Mouse (Mus musculus) large intestine, adult 2 months (tissue): ENCODE data around the gene Safb2. TPM values are rescaled to one million over a fixed set of nuclear protein-coding genes. Genes with fewer than 3 reads are reported as not detected.
A peak's percentile ranks its signal among the peaks of the same experiment; 100 is the strongest.

ENCODE experiments used
- DNase-seq: peaks from one replicate; pipeline ENCODE4 v3.0.0-alpha.2; 2012; ENCODE audit warnings: low read depth, low spot score
- WGBS: fragments of 180-500 bp; shearing (Covaris S2); methylation state at CpG from one replicate; pipeline ENCODE4 v1.1.7; 2018; 5-methylcytosine and 5-hydroxymethylcytosine counted together
- polyA plus RNA-seq: library from polyadenylated mRNA; depleted of rRNA; stranded (reverse); fragments of >200 nt; gene quantifications from 2 replicates; pipeline ENCODE4 v1.2.3, GENCODE M21; 2012

Gene Safb2
- polyA plus RNA-seq, 1 experiment: 72.4 TPM

GRCm38 (mm10) chr17:56611861-56612564 is 27.6 kb upstream of the Safb2 start:
- WGBS: 21% methylated on average over 14 of the region's 14 CpGs
- DNase-seq: no peak

GRCm38 (mm10) chr17:56611323-56611722 is 26.9 kb upstream of the Safb2 start:
- no peak for DNase-seq
- 77% methylated on average over 2 of the region's 2 CpGs for WGBS

DNA sequence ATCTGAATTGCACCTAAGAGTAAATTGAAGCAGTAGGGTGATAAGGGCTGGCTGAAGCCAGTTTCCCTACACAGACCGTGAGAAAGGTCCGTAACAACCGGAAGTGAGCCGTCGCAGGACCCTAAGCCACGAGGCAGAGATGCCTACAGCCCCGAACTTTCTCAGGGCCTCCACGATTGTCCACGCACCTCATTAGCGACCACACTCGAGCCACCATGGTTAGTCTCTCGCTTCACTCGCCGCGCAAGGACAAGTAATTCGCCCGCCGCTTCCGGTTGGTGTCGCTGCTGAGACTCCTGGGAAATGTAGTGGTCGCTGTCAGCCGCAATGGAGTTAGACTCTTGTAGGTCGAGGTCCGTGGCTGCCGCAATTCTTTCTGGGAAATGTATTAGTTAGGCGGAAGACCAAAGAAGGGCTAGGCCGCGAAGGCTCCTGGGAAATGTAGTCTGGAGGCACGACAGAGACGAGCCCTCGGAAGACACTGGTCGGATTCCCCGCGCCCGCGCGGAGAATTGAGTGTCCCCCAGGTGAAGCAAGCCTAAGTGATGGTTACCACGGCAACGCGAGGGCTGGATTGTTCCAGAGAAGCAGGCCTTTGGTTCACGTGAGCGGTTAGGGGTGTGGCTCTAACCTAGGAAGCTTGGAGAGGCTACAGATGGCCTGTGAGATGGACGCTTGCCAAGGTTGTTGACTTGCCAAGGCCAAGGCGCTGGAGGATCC is 25.2 kb upstream of the Safb2 start, which contains the start of gene 2410015M20Rik:
TSS of gene 2410015M20Rik (minus strand) at position 320 of the 720 bp plus-strand sequence.
- under 1% methylated on average over 44 of the region's 44 CpGs for WGBS
- peak; percentile 96 for DNase-seq

DNA sequence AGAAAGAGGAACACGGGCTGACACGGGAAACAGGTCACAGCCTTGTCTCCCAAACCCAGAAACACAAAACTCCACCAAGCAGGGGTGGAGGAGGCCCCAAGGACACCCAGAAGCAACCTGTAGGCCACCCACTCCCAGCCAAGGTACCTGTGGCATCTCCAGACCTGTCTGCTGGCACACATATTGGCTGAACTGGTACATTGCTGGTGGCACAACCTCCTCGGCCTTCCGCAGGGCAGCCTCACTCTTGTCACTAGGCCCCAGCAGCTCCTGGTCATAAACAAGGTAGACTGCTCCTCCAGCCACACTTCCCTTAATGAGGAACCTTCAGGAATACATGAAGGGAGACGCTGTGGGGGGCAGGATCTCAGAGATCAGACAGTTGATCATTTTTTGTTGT is 24.3 kb upstream of the Safb2 start:
- WGBS: 17% methylated on average over 5 of the region's 5 CpGs
- no peak for DNase-seq

GRCm38 (mm10) chr17:56607521-56608062 is 23.2 kb upstream of the Safb2 start:
- DNase-seq: no peak
- WGBS: 67% methylated on average over 3 of the region's 3 CpGs

GRCm38 (mm10) chr17:56605431-56605830 is 21.0 kb upstream of the Safb2 start:
- 84% methylated on average over 9 of the region's 9 CpGs for WGBS
- no peak for DNase-seq

GRCm38 (mm10) chr17:56604422-56604821 is 20.0 kb upstream of the Safb2 start:
- no peak for DNase-seq

DNA sequence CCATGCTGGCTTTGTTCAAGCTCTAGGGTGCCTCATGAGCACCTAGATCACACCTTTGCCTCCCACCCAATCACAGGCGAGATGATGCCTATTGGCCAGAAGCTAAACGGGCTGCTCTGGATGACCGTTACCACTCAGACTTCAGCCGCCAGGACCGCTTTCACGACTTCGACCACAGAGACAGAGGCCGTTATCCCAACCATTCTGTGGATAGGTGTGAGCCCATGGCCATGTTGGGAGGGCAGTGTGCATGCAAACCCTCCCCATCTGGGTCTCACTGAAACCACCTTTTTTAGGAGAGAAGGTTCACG is 19.6 kb upstream of the Safb2 start:
- no peak for DNase-seq
- WGBS: 89% methylated on average over 9 of the region's 9 CpGs

More at GRCm38 (mm10) chr17:56604422-56604821, 20.0 kb upstream of the Safb2 start:
- WGBS: 78% methylated on average over 3 of the region's 3 CpGs

- no peak for DNase-seq
- 96% methylated on average over 28 of the region's 28 CpGs for WGBS
Measured at GRCm38 (mm10) chr17:56603186-56604069, 19.0 kb upstream of the Safb2 start.

- whole genome bisulfite sequencing: 58% methylated on average over 8 of the region's 8 CpGs
- no peak for DNase-seq
Measured at GRCm38 (mm10) chr17:56593527-56594271, 9.3 kb upstream of the Safb2 start.

- DNase-seq: no peak
Measured at GRCm38 (mm10) chr17:56592553-56592952, 8.2 kb upstream of the Safb2 start.

DNA sequence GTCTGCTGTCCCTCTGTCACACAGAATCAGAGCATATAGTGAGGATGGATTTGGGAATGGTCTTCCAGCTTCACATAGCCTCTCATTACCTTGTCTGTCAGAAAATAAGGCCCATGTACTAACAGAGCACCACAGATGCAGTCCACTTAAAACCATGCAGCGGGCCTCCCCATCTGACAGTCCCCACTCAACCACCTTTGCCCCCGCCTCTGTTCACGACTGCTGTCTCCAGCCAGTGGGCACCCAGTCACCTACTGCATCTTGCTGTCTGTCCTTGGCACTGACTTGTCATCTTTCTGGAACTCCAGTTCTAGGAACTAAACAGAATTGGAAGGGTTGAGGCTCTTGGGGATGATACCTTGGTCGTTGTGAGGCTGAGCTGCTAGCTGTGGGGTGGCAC is 4.5 kb upstream of the Safb2 start:
- DNase-seq: no peak
- WGBS: 90% methylated on average over 4 of the region's 4 CpGs

DNA sequence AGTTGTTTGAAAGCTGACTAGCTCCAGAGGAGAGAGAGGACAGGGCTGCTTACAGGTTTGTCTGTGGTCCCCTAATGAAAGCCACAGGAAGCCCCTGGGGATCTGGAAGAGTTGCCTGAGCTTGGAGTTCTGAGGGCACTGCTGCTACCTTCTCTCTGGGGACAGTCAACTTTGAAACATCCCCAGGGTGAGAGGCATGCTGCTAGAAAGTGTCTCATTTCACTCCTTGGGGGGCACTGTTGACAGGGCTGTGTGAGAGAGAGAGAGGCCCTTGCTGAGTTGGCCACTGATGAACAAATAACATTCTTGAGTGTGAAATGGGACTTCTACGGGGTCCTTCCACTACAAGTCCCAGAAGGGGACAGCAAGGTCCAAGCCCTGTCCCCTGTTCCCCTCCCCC is 3.4 kb upstream of the Safb2 start:
- WGBS: 68% methylated on average over 1 of the region's 1 CpGs
- no peak for DNase-seq

DNA sequence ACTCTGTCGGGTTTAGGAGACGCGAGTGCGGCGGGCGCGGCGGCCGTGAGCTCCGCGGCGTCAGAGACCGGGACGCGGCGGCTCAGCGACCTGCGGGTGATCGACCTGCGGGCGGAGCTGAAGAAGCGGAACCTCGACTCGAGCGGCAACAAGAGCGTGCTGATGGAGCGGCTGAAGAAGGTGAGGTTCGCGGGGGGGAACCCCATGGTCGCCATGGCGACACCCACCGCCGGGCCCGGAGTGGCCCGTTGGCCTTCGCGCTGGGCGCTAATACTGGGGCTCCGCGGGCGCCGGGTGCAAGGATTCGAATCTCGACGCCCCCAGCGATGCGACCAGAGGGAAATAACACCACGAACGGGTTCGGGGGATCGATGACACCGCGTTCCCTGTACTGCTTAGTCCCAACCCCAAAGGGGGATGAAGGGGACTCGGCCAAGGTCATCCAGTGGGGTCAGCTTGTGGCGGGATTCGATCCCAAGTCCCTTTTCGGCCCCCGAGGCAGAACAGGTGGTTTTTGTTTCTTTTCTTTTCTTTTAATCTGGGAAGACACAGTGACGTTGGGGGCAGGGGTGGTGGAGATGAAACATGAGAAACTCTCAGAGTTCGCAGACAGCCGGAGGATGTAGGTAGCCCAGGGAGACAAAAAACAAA is 911 bp upstream of the Safb2 start:
- WGBS: under 1% methylated on average over 61 of the region's 61 CpGs

DNA sequence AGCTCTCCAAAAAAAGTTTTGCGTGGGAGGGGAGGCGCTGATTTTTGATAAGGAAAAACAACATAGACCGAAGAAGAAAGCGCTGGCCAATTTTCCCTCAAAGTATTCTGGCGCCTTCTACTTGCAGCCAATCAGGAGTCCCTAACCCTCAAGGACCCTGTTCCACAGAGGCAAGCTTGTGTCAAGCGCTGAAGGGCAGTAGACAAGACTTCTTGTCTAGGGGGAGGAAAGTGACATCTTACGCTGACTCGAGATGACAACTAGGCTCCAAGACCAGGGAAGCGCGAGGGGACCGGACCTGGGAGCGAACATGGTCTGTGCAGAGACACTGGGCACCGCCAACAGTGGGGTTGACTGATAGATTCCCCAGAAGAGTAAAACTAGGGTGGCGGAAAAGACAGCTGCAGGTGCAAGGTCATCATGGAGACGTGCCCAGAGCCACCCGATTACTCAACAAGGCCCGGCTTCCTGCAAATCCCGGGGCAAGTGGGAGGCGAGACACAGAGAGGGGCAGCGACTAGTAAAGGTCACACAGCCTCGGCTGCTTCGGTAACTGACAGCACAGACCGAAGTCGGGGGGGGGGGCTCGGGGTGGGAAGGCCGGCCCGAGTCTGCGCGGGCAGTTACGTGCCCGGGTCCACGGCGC is 651 bp downstream of the Safb2 start:
- DNase-seq: no peak
- WGBS: 1% methylated on average over 30 of the region's 33 CpGs

More for the DNA sequence above, 911 bp upstream of the Safb2 start:
- DNase-seq: no peak

DNA sequence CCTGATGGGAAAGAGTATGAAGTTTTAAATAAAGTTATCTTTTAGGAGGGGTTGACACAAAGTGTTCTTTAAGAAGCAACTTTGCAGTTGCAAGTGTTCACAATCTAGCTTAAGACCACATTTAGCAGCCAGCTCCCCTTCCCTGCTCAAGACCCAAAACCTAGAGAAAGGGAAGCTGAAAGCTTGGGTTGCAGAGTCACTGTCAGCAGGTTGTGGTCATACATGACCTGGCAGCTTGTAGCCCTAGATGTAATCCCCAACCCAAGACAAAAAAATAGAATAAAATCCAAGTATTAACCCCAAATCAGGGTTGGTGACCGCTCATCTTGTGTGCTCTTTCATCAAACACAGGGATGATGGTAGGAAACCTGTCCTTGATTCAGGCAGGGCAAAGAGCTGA is 1.3 kb downstream of the Safb2 start:
- DNase-seq: no peak
- WGBS: 41% methylated on average over 1 of the region's 1 CpGs

DNA sequence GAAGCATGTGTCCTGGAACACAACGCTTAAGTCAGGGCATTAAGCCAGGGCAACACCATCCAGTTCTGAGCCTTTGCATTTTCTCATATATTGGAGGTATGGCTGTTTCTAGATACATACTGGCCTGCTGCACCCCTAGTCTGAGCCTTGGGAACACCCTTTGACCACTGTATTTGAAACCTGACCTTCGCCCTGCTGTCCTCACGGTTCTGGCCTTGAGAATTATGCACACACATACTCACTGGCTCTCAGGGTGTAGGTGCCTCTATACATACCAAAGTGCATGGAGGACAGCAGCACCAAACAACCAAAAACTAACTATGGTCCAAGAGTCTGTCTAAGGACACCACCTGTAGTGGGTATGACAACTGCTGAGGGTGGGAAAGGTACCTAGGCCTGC is 11.4 kb downstream of the Safb2 start:
- 79% methylated on average over 3 of the region's 3 CpGs for WGBS
- no peak for DNase-seq

- 25% methylated on average over 1 of the region's 1 CpGs for WGBS
- DNase-seq: no peak
Measured at GRCm38 (mm10) chr17:56572154-56572553, 12.2 kb downstream of the Safb2 start.
